In the genomic region with DNA sequence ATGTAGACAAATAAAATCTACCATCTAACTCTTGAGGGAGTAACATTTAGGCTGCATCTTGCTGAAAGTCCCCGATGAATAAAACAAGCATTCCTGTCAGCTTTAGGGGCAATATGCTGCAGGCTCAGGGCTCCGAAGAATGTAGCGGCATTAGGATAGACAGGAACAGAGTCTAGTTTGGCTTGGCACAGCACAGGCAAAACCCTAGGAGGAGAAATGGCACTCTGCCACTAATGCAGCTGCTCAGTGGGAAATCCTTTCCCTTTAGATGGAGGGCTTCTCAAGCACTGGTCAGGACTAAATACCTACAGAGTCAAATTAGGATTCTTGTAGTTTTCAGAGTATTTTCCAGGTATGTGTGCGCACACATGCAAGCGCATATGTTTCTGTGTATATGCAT, we compare ENCODE assay signal across 9 mouse cellular contexts.
DNase-seq lines count a peak whose midpoint lies in the region; ATAC-seq and TF ChIP-seq lines count a peak whose summit lies in the region.
"Had no signal": no experiment of that assay in that cellular context is flagged by ENCODE, and none has a peak within 500 bp of the region (broad histone marks: within the 10 kb centered on the region; RNA-seq: fewer than 3 reads in every experiment).

No protein-coding gene starts in this region.

- H3K27me3 ChIP-seq in limb, embryonic 14.5 days (ENCODE audit: control insufficient read depth, insufficient read depth, low read length): no peaks in the 10 kb centered on the region
- no peaks in the 10 kb centered on the region for H3K27me3 ChIP-seq in limb, embryonic 10.5 days (ENCODE audit: low read depth, poor library complexity, severe bottlenecking)
- no peaks in the 10 kb centered on the region for H3K27me3 ChIP-seq in intestine, embryonic 16.5 days (replicated peaks; ENCODE audit: control insufficient read depth, insufficient read depth, low read length)
- H3K27me3 ChIP-seq: intestine, embryonic 15.5 days had no signal

- no peaks in the 10 kb centered on the region for H3K4me1 ChIP-seq in limb, embryonic 14.5 days (ENCODE audit: control insufficient read depth, insufficient read depth, low read length)
- no peaks in the 10 kb centered on the region for H3K4me1 ChIP-seq in limb, embryonic 10.5 days
- H3K4me1 ChIP-seq in intestine, embryonic 16.5 days (ENCODE audit: control insufficient read depth, insufficient read depth, low read length): no peaks in the 10 kb centered on the region
- H3K4me1 ChIP-seq: intestine, embryonic 15.5 days had no signal

- no peak for TF ChIP-seq POLR2A in limb, embryonic 14.5 days (IDR thresholded peaks at IDR 0.05; ENCODE audit: borderline replicate concordance, extremely low read depth, insufficient read depth, insufficient read length)

- 77% methylated on average over 5 of the region's 5 CpGs for WGBS in limb, embryonic 14.5 days
- WGBS in limb, embryonic 10.5 days: 95% methylated on average over 5 of the region's 5 CpGs
- WGBS in intestine, embryonic 16.5 days: 80% methylated on average over 5 of the region's 5 CpGs

- intact Hi-C loops in heart, postnatal 36 days (cut with DNase I): no loop called here

- no peak overlapping the region for H3K4me3 ChIP-seq in limb, embryonic 14.5 days (replicated peaks; ENCODE audit: low read length)
- no peak overlapping the region for H3K4me3 ChIP-seq in limb, embryonic 10.5 days
- no peak overlapping the region for H3K4me3 ChIP-seq in intestine, embryonic 16.5 days (ENCODE audit: low read length)
- H3K4me3 ChIP-seq: intestine, embryonic 15.5 days had no signal

- no peak overlapping the region for H3K27ac ChIP-seq in limb, embryonic 14.5 days (replicated peaks; ENCODE audit: low read depth, low read length)
- no peak overlapping the region for H3K27ac ChIP-seq in limb, embryonic 10.5 days
- no peak overlapping the region for H3K27ac ChIP-seq in intestine, embryonic 16.5 days (ENCODE audit: low read length)
- H3K27ac ChIP-seq: intestine, embryonic 15.5 days had no signal

- H3K4me2 ChIP-seq in limb, embryonic 14.5 days (replicated peaks; ENCODE audit: low read depth, low read length, severe bottlenecking): no peak overlapping the region
- H3K4me2 ChIP-seq in intestine, embryonic 16.5 days (ENCODE audit: low read depth, low read length): no peak overlapping the region
- H3K4me2 ChIP-seq: intestine, embryonic 15.5 days had no signal

- no peak for ATAC-seq in limb, embryonic 14.5 days (ENCODE audit: low FRiP score, low read depth)
- ATAC-seq in cerebellum, adult (ENCODE audit: insufficient number of reproducible peaks, low FRiP score, low TSS enrichment): peak; percentile 93
- no peak for ATAC-seq in intestine, embryonic 16.5 days
- ATAC-seq: intestine, embryonic 15.5 days; liver, postnatal 0 days had no signal

- H3K9me3 ChIP-seq in limb, embryonic 14.5 days (ENCODE audit: control insufficient read depth, low read length): no peaks in the 10 kb centered on the region
- H3K9me3 ChIP-seq in limb, embryonic 10.5 days (replicated peaks): no peaks in the 10 kb centered on the region
- no peaks in the 10 kb centered on the region for H3K9me3 ChIP-seq in intestine, embryonic 16.5 days (ENCODE audit: control insufficient read depth, low read length)
- H3K9me3 ChIP-seq: intestine, embryonic 15.5 days had no signal

- H3K36me3 ChIP-seq in limb, embryonic 14.5 days (ENCODE audit: control insufficient read depth, insufficient read depth, low read length): no peaks in the 10 kb centered on the region
- no peaks in the 10 kb centered on the region for H3K36me3 ChIP-seq in limb, embryonic 10.5 days
- no peaks in the 10 kb centered on the region for H3K36me3 ChIP-seq in intestine, embryonic 16.5 days (ENCODE audit: control insufficient read depth, insufficient read depth, low read length)
- H3K36me3 ChIP-seq: intestine, embryonic 15.5 days had no signal

- H3K9ac ChIP-seq in limb, embryonic 14.5 days (ENCODE audit: low read depth, low read length, severe bottlenecking): no peak overlapping the region
- H3K9ac ChIP-seq in intestine, embryonic 16.5 days (ENCODE audit: low read depth, low read length): no peak overlapping the region
- H3K9ac ChIP-seq: intestine, embryonic 15.5 days; liver, postnatal 0 days had no signal

- DNase-seq in heart, postnatal 36 days: peak; percentile 3 to 13
- DNase-seq in heart, adult 11 months: no peak
- peak; percentile 78 for DNase-seq in limb, embryonic 14.5 days (ENCODE audit: low spot score)
- no peak for DNase-seq in limb, embryonic 10.5 days (ENCODE audit: low spot score)
- DNase-seq in cerebellum, adult 9-10 months: peak; percentile 94
- DNase-seq: liver, postnatal 0 days had no signal

Comparison
In these comparisons a context has a peak if more than half of its experiments do, and no peak if none do; other contexts are left out.
1. DNase-seq: peak in heart, postnatal 36 days (2 of 2), limb, embryonic 14.5 days (single experiment) and cerebellum, adult 9-10 months (single experiment); none in heart, adult 11 months (single experiment) and limb, embryonic 10.5 days (single experiment).